Mouse (Mus musculus) liver, adult 2 months (tissue): ENCODE measurements around the gene Dip2c. TPM values are rescaled to one million over a fixed set of nuclear protein-coding genes. Genes with fewer than 3 reads are reported as not detected.
A peak's percentile ranks its signal among the peaks of the same experiment; 100 is the strongest.

Experiments
- DNase-seq: peaks from one replicate; pipeline ENCODE4 v3.0.0-alpha.2; 2011; ENCODE audit warnings: low read depth, low spot score; ENCODE audit errors: extremely low read depth
- H3K27ac ChIP-seq: fragments of 200-500 bp; replicated peaks from 2 replicates; pipeline ENCODE4 v1.5.1; 2012; ENCODE audit warnings: low read depth, mild to moderate bottlenecking, control low read depth, inconsistent platforms, low read length; ENCODE audit not compliant: insufficient read depth
- H3K27me3 ChIP-seq: fragments of 200-500 bp; 2 replicates; pipeline ENCODE4 v1.6.1; 2012; ENCODE audit warnings: mild to moderate bottlenecking, moderate library complexity, low read length, inconsistent platforms; ENCODE audit not compliant: control insufficient read depth, insufficient read depth
- H3K36me3 ChIP-seq: fragments of 200-500 bp; 2 replicates; pipeline ENCODE4 v1.6.1; 2012; ENCODE audit warnings: low read length, inconsistent platforms; ENCODE audit not compliant: control insufficient read depth, insufficient read depth
- H3K4me1 ChIP-seq: fragments of 200-500 bp; 2 replicates; pipeline ENCODE4 v1.6.1; 2011; ENCODE audit warnings: low read length; ENCODE audit not compliant: control insufficient read depth, insufficient read depth
- H3K4me3 ChIP-seq: fragments of 200-500 bp; 2 replicates; pipeline ENCODE4 v1.5.1; 2011; ENCODE audit warnings: low read depth, mild to moderate bottlenecking, control low read depth, low read length, moderate library complexity; ENCODE audit not compliant: insufficient read depth
- H3K79me2 ChIP-seq: fragments of 200-500 bp; 2 replicates; pipeline ENCODE4 v1.6.1; 2012; ENCODE audit warnings: inconsistent platforms, mild to moderate bottlenecking, low read length, moderate library complexity; ENCODE audit not compliant: control insufficient read depth, insufficient read depth
- H3K9ac ChIP-seq: fragments of 200-500 bp; 2 replicates; pipeline ENCODE4 v1.6.1; 2012; ENCODE audit warnings: low read depth, mild to moderate bottlenecking, control low read depth, inconsistent platforms, low read length
- CTCF ChIP-seq: fragments of 200-500 bp; IDR thresholded peaks from 2 replicates; pipeline ENCODE4 v1.5.1; 2011; ENCODE audit warnings: low read depth, low read length, control low read depth
- POLR2A ChIP-seq: fragments of 200-500 bp; IDR thresholded peaks from 2 replicates; pipeline ENCODE4 v1.6.1; 2011; ENCODE audit warnings: low read length, control low read depth; ENCODE audit not compliant: insufficient read depth; ENCODE audit errors: extremely low read depth
- WGBS: fragments of 180-500 bp; shearing (Covaris S2); methylation state at CpG from one replicate; pipeline ENCODE4 v1.1.7; 2018; 5-methylcytosine and 5-hydroxymethylcytosine counted together
- polyA plus RNA-seq: library from polyadenylated mRNA; depleted of rRNA; stranded (reverse); fragments of >200 nt; gene quantifications from 2 replicates; pipeline ENCODE4 v1.2.3, GENCODE M21; 2012
- total RNA-seq: library from RNA; depleted of rRNA; stranded (reverse); fragments of >200 nt; gene quantifications from 2 replicates; pipeline ENCODE4 v1.2.3, GENCODE M21; 2014

Gene Dip2c
- total and polyA plus RNA-seq, 2 experiments: 4.7 to 10.7 TPM

- 38% methylated on average over 2 of the region's 2 CpGs for WGBS
- no peak overlapping the region for H3K9ac ChIP-seq
- DNase-seq: peak; percentile 36
- H3K79me2 ChIP-seq: no peaks in the 10 kb centered on the region
- H3K4me3 ChIP-seq: no peak overlapping the region
- no peak for TF ChIP-seq POLR2A
- TF ChIP-seq CTCF: peak; percentile 79
- H3K36me3 ChIP-seq: peaks cover 11% of the 10 kb centered on the region
- H3K27ac ChIP-seq: no peak overlapping the region
- no peaks in the 10 kb centered on the region for H3K27me3 ChIP-seq
- no peaks in the 10 kb centered on the region for H3K4me1 ChIP-seq
Measured at GRCm38 (mm10) chr13:9562921-9563320, 286.6 kb downstream of the Dip2c start.

- Histone ChIP-seq H3K4me3 (no peak overlapping the region), H3K27me3 (no peaks in the 10 kb centered on the region), H3K27ac (no peak overlapping the region), H3K4me1 (no peaks in the 10 kb centered on the region), H3K36me3 (peaks cover 18% of the 10 kb centered on the region), H3K9ac (no peak overlapping the region), H3K79me2 (no peaks in the 10 kb centered on the region)
- no peak for DNase-seq
- TF ChIP-seq CTCF (no peak), POLR2A (no peak)
- WGBS: 95% methylated on average over 5 of the region's 5 CpGs
Measured at GRCm38 (mm10) chr13:9568852-9569251, 292.5 kb downstream of the Dip2c start.

- Histone ChIP-seq H3K79me2 (no peaks in the 10 kb centered on the region), H3K36me3 (peaks cover 6% of the 10 kb centered on the region), H3K4me1 (no peaks in the 10 kb centered on the region), H3K9ac (no peak overlapping the region), H3K27me3 (no peaks in the 10 kb centered on the region), H3K4me3 (no peak overlapping the region), H3K27ac (no peak overlapping the region)
- peak; percentile 26 for DNase-seq
- no peak for TF ChIP-seq CTCF
- TF ChIP-seq POLR2A: no peak
- WGBS: 39% methylated on average over 4 of the region's 4 CpGs
Measured at GRCm38 (mm10) chr13:9576686-9577085, 300.4 kb downstream of the Dip2c start.

DNA sequence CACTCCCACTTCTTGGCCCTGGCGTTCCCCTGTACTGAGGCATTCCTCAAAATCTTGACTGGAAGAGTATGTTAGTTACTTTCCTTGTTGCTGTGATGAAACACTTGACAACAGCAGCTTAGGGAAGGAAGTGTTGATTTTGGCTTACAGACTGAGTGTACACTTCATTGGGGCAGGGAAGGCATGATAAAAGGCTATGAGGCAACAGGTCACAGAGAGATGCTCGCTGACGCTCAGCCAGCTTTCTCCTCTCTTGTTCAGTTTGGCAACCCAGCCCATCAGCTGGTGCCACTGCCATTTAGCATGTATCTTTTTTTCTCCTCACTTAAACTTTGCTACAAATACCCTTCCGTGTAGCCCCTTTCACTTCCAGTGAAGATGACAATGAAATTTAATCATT is 302.1 kb downstream of the Dip2c start:
- Histone ChIP-seq H3K36me3 (peaks cover 2% of the 10 kb centered on the region), H3K9ac (no peak overlapping the region), H3K4me3 (no peak overlapping the region), H3K27me3 (no peaks in the 10 kb centered on the region), H3K4me1 (no peaks in the 10 kb centered on the region), H3K79me2 (no peaks in the 10 kb centered on the region; the same call in 1 of the 2 replicates), H3K27ac (no peak overlapping the region)
- WGBS: 19% methylated on average over 4 of the region's 4 CpGs
- TF ChIP-seq CTCF (no peak), POLR2A (no peak)
- peak; percentile 96 for DNase-seq

DNA sequence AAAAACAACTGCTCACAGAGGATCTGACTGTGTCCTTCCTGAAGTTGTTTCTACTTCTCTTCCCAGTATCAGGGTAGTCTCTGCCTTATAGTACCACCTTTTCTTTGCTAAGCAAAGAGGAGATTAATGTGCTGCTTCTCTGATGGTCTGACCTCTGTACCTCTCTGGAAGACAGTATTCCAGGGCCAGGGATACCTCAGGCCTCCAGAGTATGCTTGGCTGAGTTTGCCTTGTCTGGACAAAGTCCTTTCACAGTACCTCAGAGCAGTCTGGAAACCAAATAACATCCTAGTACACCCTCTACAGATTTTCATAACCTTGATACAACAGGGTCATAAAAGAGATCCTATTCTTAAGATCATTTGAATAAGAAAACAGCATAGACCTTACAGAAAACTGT is 305.5 kb downstream of the Dip2c start:
- H3K9ac ChIP-seq: no peak overlapping the region
- H3K27me3 ChIP-seq: no peaks in the 10 kb centered on the region

GRCm38 (mm10) chr13:9583579-9583978 is 307.3 kb downstream of the Dip2c start:
- Histone ChIP-seq H3K9ac (no peak overlapping the region), H3K27me3 (no peaks in the 10 kb centered on the region), H3K27ac (no peak overlapping the region), H3K36me3 (peaks cover 3% of the 10 kb centered on the region), H3K4me3 (no peak overlapping the region), H3K4me1 (no peaks in the 10 kb centered on the region), H3K79me2 (no peaks in the 10 kb centered on the region; the same call in 1 of the 2 replicates)
- no peak for DNase-seq
- no peak for TF ChIP-seq CTCF
- no peak for TF ChIP-seq POLR2A

More for the DNA sequence above, 305.5 kb downstream of the Dip2c start:
- H3K79me2 ChIP-seq: no peaks in the 10 kb centered on the region; the same call in 1 of the 2 replicates
- H3K27ac ChIP-seq: no peak overlapping the region
- H3K4me3 ChIP-seq: no peak overlapping the region
- no peaks in the 10 kb centered on the region for H3K4me1 ChIP-seq
- TF ChIP-seq POLR2A (no peak), CTCF (no peak)
- H3K36me3 ChIP-seq: peaks cover 4% of the 10 kb centered on the region
- DNase-seq: peak; percentile 51
